Mouse (Mus musculus) olfactory bulb, adult 2 months (tissue): Measurements from ENCODE around the gene Stac.

Experiments used
- CTCF ChIP-seq: fragments of 200-500 bp; IDR thresholded peaks from 2 replicates; pipeline ENCODE4 v1.5.1; 2012; ENCODE audit warnings: low read depth, mild to moderate bottlenecking, low read length, moderate library complexity; ENCODE audit not compliant: insufficient read depth
- POLR2A ChIP-seq: fragments of 200-500 bp; IDR thresholded peaks from 2 replicates; pipeline ENCODE4 v1.6.1; 2012; ENCODE audit warnings: mild to moderate bottlenecking, low read depth, low read length, moderate library complexity; ENCODE audit not compliant: insufficient read depth

DNA sequence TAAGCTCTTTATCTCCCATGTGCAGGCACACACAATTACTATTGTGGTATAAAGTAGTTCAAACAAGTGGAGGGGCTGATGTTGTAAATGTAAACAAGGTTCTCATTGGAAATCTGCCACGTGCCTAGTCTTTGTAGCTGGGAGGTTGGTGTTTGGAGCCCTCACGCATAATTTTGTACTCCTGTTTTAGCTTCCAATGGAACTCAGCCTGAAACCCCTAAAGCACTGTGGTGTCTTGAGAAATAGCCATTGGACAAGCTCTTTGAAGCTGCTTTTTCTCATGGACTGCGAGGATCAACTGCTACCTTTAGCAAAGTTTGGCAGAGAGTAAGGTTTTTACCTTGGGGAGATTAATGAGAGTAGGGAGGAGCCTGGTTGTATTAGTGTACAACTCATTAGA is 24.3 kb upstream of the Stac start:
- no peak for TF ChIP-seq POLR2A
- no peak for TF ChIP-seq CTCF
